Mouse (Mus musculus) thymus, postnatal 10 days (tissue): ENCODE data around the gene Tmed8.
"Not testable (repeated sequence)": the region's sequence is repeated elsewhere in the genome, so short reads cannot be mapped to it uniquely, and the experiment has no call there.

Experiments
- DNase-seq, 2 experiments: peaks; one replicate each; pipeline ENCODE4 v3.0.0; 2021; ENCODE audit warnings: low spot score in 2 of 2

Tmed8 gene

GRCm38 (mm10) chr12:87199973-87200586 lies at the start of gene Tmed8:
Gene Tmed8, minus strand, starts transcription at chr12:87200454.
- peak; percentile 69 to 83 for DNase-seq

GRCm38 (mm10) chr12:87238632-87239031 lies 38.4 kb upstream of the Tmed8 start, which contains the start of gene Noxred1:
Gene Noxred1, minus strand, starts transcription at chr12:87238732.
- no peak for DNase-seq

- DNase-seq, result no peak
These were observed 36.7 kb upstream of the Tmed8 start for GRCm38 (mm10) chr12:87236882-87237483.

GRCm38 (mm10) chr12:87230379-87230895 lies 30.2 kb upstream of the Tmed8 start:
- DNase-seq, result no peak

- DNase-seq, result no peak
These were observed 29.4 kb upstream of the Tmed8 start for GRCm38 (mm10) chr12:87229633-87230032.

GRCm38 (mm10) chr12:87226801-87227200 lies 26.5 kb upstream of the Tmed8 start:
- no peak for DNase-seq

GRCm38 (mm10) chr12:87224950-87225349 lies 24.7 kb upstream of the Tmed8 start:
- DNase-seq, result no peak

GRCm38 (mm10) chr12:87219362-87219761 lies 19.1 kb upstream of the Tmed8 start:
- DNase-seq, result no peak

- no peak for DNase-seq
These were observed 17.3 kb upstream of the Tmed8 start for GRCm38 (mm10) chr12:87217596-87217995.

GRCm38 (mm10) chr12:87216053-87216452 lies 15.8 kb upstream of the Tmed8 start:
- DNase-seq, result no peak

- DNase-seq, result no peak
These were observed 12.8 kb upstream of the Tmed8 start for GRCm38 (mm10) chr12:87212844-87213606.

- not testable (repeated sequence) for DNase-seq
These were observed 5.5 kb upstream of the Tmed8 start for GRCm38 (mm10) chr12:87205789-87206188.

- no peak for DNase-seq
These were observed 1.4 kb upstream of the Tmed8 start for GRCm38 (mm10) chr12:87201694-87202093.

GRCm38 (mm10) chr12:87199206-87199972 lies 865 bp downstream of the Tmed8 start, which contains the start of gene Samd15:
Gene Samd15, plus strand, starts transcription at chr12:87199723.
- peak; percentile 56 to 58 for DNase-seq

GRCm38 (mm10) chr12:87198792-87199191 lies 1.5 kb downstream of the Tmed8 start:
- DNase-seq, result no peak

GRCm38 (mm10) chr12:87196310-87196709 lies 3.9 kb downstream of the Tmed8 start:
- no peak for DNase-seq

GRCm38 (mm10) chr12:87195069-87195468 lies 5.2 kb downstream of the Tmed8 start:
- no peak for DNase-seq

- DNase-seq, result no peak
These were observed 7.2 kb downstream of the Tmed8 start for GRCm38 (mm10) chr12:87193008-87193407.

- no peak for DNase-seq
These were observed 22.6 kb downstream of the Tmed8 start for GRCm38 (mm10) chr12:87177631-87178030.

- DNase-seq, result no peak
These were observed 24.9 kb downstream of the Tmed8 start for GRCm38 (mm10) chr12:87175194-87175946.

- no peak for DNase-seq
These were observed 39.4 kb downstream of the Tmed8 start for GRCm38 (mm10) chr12:87160815-87161214.
